ENCODE assay signal across 19 mouse cellular contexts in genomic region chr8:10996247-10996646, GRCm38 (mm10). TPM values are rescaled to one million over a fixed set of nuclear protein-coding genes. Genes with fewer than 3 reads are reported as not detected.
DNase-seq lines count a peak whose midpoint lies in the region; ATAC-seq and TF ChIP-seq lines count a peak whose summit lies in the region.
"Had no signal": no experiment of that assay in that cellular context is flagged by ENCODE, and none has a peak within 500 bp of the region (broad histone marks: within the 10 kb centered on the region; RNA-seq: fewer than 3 reads in every experiment).

No protein-coding gene starts in this region.

- peak; percentile 7 for DNase-seq in heart, postnatal 4 days
- no peak for DNase-seq in heart, adult 8-10 months (ENCODE audit: low spot score)
- no peak for DNase-seq in liver, postnatal 0 days
- DNase-seq in thymus, postnatal 14 days, result no peak
- no peak for DNase-seq in cerebellum, postnatal 4 days (ENCODE audit: low spot score in 2 of 2)
- DNase-seq: adrenal gland, adult 8-10 months; cerebellum, adult 11-12 months; gastrocnemius, postnatal 10 days; kidney, adult 11 months; lung, adult 2 months; thymus, postnatal 36 days had no signal

- H3K9me3 ChIP-seq in erythroblast, embryonic 14.5 days (ENCODE audit: control insufficient read depth, low read length), result no peaks in the 10 kb centered on the region
- no peaks in the 10 kb centered on the region for H3K9me3 ChIP-seq in liver, postnatal 0 days (ENCODE audit: low read length)
- H3K9me3 ChIP-seq: embryonic facial prominence, embryonic 12.5 days; limb, embryonic 10.5 days; neural tube, embryonic 13.5 days had no signal

- peak overlapping the region; percentile 41 for H3K4me2 ChIP-seq in liver, postnatal 0 days (ENCODE audit: low read depth, low read length)
- H3K4me2 ChIP-seq: embryonic facial prominence, embryonic 12.5 days; neural tube, embryonic 13.5 days had no signal

- ATAC-seq in erythroblast, adult 5-6 weeks (replicated peaks; ENCODE audit: low FRiP score, poor library complexity, severe bottlenecking), result no peak
- ATAC-seq in common myeloid progenitor, adult 5-6 weeks (replicated peaks; ENCODE audit: low read depth, poor library complexity, severe bottlenecking), result 0 out of 2 replicates have a peak, but pooled peaks have one; percentile 21
- ATAC-seq in liver, postnatal 0 days, result peak; percentile 56
- ATAC-seq: hindbrain, postnatal 0 days had no signal

- H3K9ac ChIP-seq in liver, postnatal 0 days (replicated peaks), result no peak overlapping the region
- H3K9ac ChIP-seq: embryonic facial prominence, embryonic 12.5 days; neural tube, embryonic 13.5 days had no signal

- peaks cover 92% of the 10 kb centered on the region for H3K4me1 ChIP-seq in erythroblast, embryonic 14.5 days (ENCODE audit: control insufficient read depth)
- H3K4me1 ChIP-seq in liver, postnatal 0 days (ENCODE audit: insufficient read depth), result peaks cover 48% of the 10 kb centered on the region

- peak overlapping the region; percentile 31 for H3K4me3 ChIP-seq in erythroblast, embryonic 14.5 days (replicated peaks)
- no peak overlapping the region for H3K4me3 ChIP-seq in liver, postnatal 0 days (ENCODE audit: low read depth, low read length)
- H3K4me3 ChIP-seq: embryonic facial prominence, embryonic 12.5 days; limb, embryonic 10.5 days; neural tube, embryonic 13.5 days had no signal

- peak overlapping the region; percentile 48; the same call in 1 of the 2 replicates for H3K27ac ChIP-seq in liver, postnatal 0 days (ENCODE audit: low read depth)
- H3K27ac ChIP-seq: embryonic facial prominence, embryonic 12.5 days; hindbrain, postnatal 0 days; kidney, postnatal 0 days; limb, embryonic 10.5 days; neural tube, embryonic 13.5 days had no signal

- 65% methylated on average over 2 of the region's 2 CpGs for WGBS in liver, postnatal 0 days (ENCODE audit: insufficient replicate concordance)

- no peak for TF ChIP-seq CTCF in liver, postnatal 0 days (IDR thresholded peaks at IDR 0.05; ENCODE audit: low read depth)

- TF ChIP-seq EP300 in liver, postnatal 0 days (IDR thresholded peaks at IDR 0.05; ENCODE audit: low read depth), result 0 out of 2 replicates have a peak, but pooled peaks have one; percentile 19

- no peaks in the 10 kb centered on the region for H3K27me3 ChIP-seq in erythroblast, embryonic 14.5 days (ENCODE audit: control insufficient read depth)
- H3K27me3 ChIP-seq in liver, postnatal 0 days (ENCODE audit: insufficient read depth, low read length), result no peaks in the 10 kb centered on the region
- H3K27me3 ChIP-seq: embryonic facial prominence, embryonic 12.5 days; neural tube, embryonic 13.5 days had no signal

- peaks cover 86% of the 10 kb centered on the region for H3K36me3 ChIP-seq in erythroblast, embryonic 14.5 days (ENCODE audit: control insufficient read depth)
- H3K36me3 ChIP-seq in liver, postnatal 0 days (replicated peaks; ENCODE audit: insufficient read depth, low read length), result peaks cover 49% of the 10 kb centered on the region

RNA-seq across cellular contexts. Expression of gene Irs2, which starts 12.0 kb away (rescaled TPM):
- polyA plus RNA-seq in erythroblast, embryonic 14.5 days (2012), result 2.8 and 3.3 TPM in 2 replicates
- total RNA-seq in erythroblast, adult 5-6 weeks (2015; ENCODE audit: low replicate concordance), result 12.1 and 15.2 TPM in 2 replicates
- total RNA-seq in erythroblast, adult 5-6 weeks (2017; ENCODE audit: low replicate concordance), result 10.6 and 13.5 TPM in 2 replicates
- total RNA-seq in heart, postnatal 4 days (2021), result 10 to 100 TPM; 39.5 to 47.6 TPM
- 10 to 100 TPM in 1 of 4 experiments, 1 to 10 TPM in 3; 4.7 to 13.0 (median 6.8) TPM for total RNA-seq in heart, adult 8-10 months (2022)
- 3.1 and 4.0 TPM in 2 replicates for total RNA-seq in common myeloid progenitor, adult 5-6 weeks (2017)
- 4.4 and 5.7 TPM in 2 replicates for polyA plus RNA-seq in liver, postnatal 0 days (2015; fragmentation: Nextera tagmentation; extraction: Ambion mirVana)
